Comparison of ENCODE assay signal across 8 mouse cellular contexts in the genomic region with DNA sequence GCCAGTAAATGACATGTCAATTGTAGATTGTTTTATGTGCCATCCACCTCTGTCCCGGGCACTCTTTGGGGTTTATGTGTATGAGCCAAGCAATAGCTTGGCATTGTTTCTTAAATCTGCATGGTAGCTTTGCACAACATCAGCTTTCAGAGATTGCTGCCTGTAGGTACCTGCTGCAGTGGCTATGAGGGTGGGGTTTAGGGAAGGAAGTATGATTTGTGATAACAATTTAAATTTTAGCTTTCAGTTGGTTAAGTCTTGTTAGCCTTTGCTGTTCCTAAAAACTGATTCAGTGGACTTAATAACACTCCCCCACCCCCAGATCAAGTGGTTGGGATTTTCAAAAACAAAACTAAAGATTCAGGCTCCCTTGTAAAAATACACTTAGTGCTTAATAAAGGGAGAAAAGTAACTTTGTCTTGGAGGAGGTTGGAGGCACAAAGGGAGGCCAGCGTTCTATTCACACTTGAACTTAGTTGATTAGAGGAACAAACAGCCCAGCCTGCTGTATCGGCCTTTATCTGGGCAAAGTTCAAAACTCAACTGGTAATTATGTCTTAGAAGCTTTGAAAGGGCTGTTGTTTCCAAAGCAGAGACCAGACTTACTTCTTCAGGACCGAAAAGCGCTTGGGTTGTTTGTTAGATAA.
DNase-seq lines count a peak whose midpoint lies in the region; ATAC-seq and TF ChIP-seq lines count a peak whose summit lies in the region.

No protein-coding gene starts in this region.

- H3K9ac ChIP-seq in forebrain, embryonic 12.5 days: no peak overlapping the region
- no peak overlapping the region for H3K9ac ChIP-seq in neural tube, embryonic 15.5 days (replicated peaks)

- no peak for DNase-seq in left cerebral cortex, adult 2 months (ENCODE audit: extremely low spot score in 1 of 2, low spot score in 2 of 2)
- no peak for DNase-seq in left cerebral cortex, adult 11 months (ENCODE audit: low spot score)
- DNase-seq in limb, embryonic 10.5 days (ENCODE audit: low spot score): no peak
- no peak for DNase-seq in right cerebral cortex, adult 2 months (ENCODE audit: low spot score in 2 of 2)
- no peak for DNase-seq in frontal cortex, postnatal 36 days (ENCODE audit: low spot score in 2 of 2)

- no peak for TF ChIP-seq CTCF in left cerebral cortex, adult 2 months (IDR thresholded peaks at IDR 0.05)

- H3K27ac ChIP-seq in left cerebral cortex, adult 2 months: peak overlapping the region; percentile 38; the same call in 1 of the 2 replicates
- peak overlapping the region; percentile 84 for H3K27ac ChIP-seq in forebrain, embryonic 12.5 days
- peak overlapping the region; percentile 56 for H3K27ac ChIP-seq in limb, embryonic 10.5 days
- H3K27ac ChIP-seq in neural tube, embryonic 15.5 days (replicated peaks): peak overlapping the region; percentile 46

- peaks cover 57% of the 10 kb centered on the region for H3K4me1 ChIP-seq in forebrain, embryonic 12.5 days
- H3K4me1 ChIP-seq in limb, embryonic 10.5 days: peaks cover 74% of the 10 kb centered on the region
- peaks cover 21% of the 10 kb centered on the region for H3K4me1 ChIP-seq in neural tube, embryonic 15.5 days

- peak overlapping the region; percentile 38 for H3K4me2 ChIP-seq in forebrain, embryonic 12.5 days
- peak overlapping the region; percentile 25; the same call in 1 of the 2 replicates for H3K4me2 ChIP-seq in neural tube, embryonic 15.5 days

- H3K27me3 ChIP-seq in forebrain, embryonic 12.5 days: no peaks in the 10 kb centered on the region
- no peaks in the 10 kb centered on the region for H3K27me3 ChIP-seq in limb, embryonic 10.5 days (ENCODE audit: low read depth, poor library complexity, severe bottlenecking)
- no peaks in the 10 kb centered on the region for H3K27me3 ChIP-seq in neural tube, embryonic 15.5 days (replicated peaks)

- intact Hi-C loops in left cerebral cortex, adult 2 months (cut with DNase I): no loop called here

- H3K9me3 ChIP-seq in forebrain, embryonic 12.5 days: 0 out of 2 replicates have a peak, but pooled peaks cover 3% of the 10 kb centered on the region
- H3K9me3 ChIP-seq in limb, embryonic 10.5 days (replicated peaks): no peaks in the 10 kb centered on the region
- no peaks in the 10 kb centered on the region for H3K9me3 ChIP-seq in neural tube, embryonic 15.5 days (replicated peaks)

- no peak overlapping the region for H3K4me3 ChIP-seq in left cerebral cortex, adult 2 months
- H3K4me3 ChIP-seq in forebrain, embryonic 12.5 days (replicated peaks): no peak overlapping the region
- H3K4me3 ChIP-seq in limb, embryonic 10.5 days: no peak overlapping the region
- H3K4me3 ChIP-seq in neural tube, embryonic 15.5 days (replicated peaks): no peak overlapping the region

- WGBS in forebrain, embryonic 12.5 days: 11% methylated on average over 5 of the region's 5 CpGs
- WGBS in limb, embryonic 10.5 days: 73% methylated on average over 5 of the region's 5 CpGs
- 17% methylated on average over 5 of the region's 5 CpGs for whole genome bisulfite sequencing in neural tube, embryonic 15.5 days

- peaks cover 5% of the 10 kb centered on the region; the same call in 1 of the 2 replicates for H3K36me3 ChIP-seq in forebrain, embryonic 12.5 days (replicated peaks)
- H3K36me3 ChIP-seq in limb, embryonic 10.5 days: peaks cover 19% of the 10 kb centered on the region
- H3K36me3 ChIP-seq in neural tube, embryonic 15.5 days: no peaks in the 10 kb centered on the region

- ATAC-seq in forebrain, embryonic 12.5 days (ENCODE audit: low FRiP score): no peak
- no peak for ATAC-seq in neural tube, embryonic 15.5 days (ENCODE audit: low FRiP score)
- ATAC-seq in erythroid progenitor cell, adult 5-6 weeks (replicated peaks; ENCODE audit: low FRiP score, poor library complexity, severe bottlenecking): no peak
